16 mouse cellular contexts compared by ENCODE assay signal in the genomic region with DNA sequence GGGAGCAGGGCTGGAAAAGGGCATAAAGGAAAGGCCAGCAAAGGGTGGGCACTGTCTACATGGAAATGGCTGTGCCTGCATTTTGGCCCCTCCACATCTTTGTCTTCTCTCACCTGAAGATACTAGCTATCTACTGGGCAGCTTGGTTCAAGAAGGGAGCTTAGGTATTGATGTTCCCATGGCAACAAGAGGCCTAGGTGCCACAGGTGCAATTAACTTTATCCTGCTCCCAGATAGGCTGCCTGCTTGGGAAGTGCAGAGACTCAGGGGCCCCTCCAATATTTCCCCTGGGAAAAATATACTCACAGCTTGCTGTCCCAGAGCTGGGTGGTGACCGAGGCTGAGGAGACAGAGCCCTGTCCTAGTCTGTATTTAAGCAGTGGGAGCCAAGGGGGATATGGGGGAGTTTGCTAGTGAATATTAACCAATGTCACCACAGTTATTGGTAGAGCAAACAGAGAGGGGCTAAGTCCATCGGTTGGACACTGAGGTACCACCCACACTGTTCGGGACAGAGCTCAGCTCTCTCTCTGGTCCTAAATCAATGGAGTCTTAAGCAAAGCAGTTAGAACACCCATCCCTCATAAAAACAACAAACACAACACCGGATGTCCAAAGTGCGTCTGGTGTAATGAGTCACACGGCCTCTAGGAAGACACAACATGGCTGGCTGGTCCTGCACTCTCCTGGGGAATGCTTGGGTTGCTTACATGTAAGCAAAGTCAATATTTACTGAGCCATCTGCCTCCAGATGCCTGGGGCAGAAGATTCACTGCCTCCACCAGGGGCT. TPM values are rescaled to one million over a fixed set of nuclear protein-coding genes. Genes with fewer than 3 reads are reported as not detected.
"Had no signal": no experiment of that assay in that cellular context is flagged by ENCODE, and none has a peak within 500 bp of the region (broad histone marks: within the 10 kb centered on the region; RNA-seq: fewer than 3 reads in every experiment).

No protein-coding gene starts in this region.

RNA-seq across cellular contexts. Expression of a gene that starts 35.4 kb away (rescaled TPM):
- total RNA-seq: megakaryocyte, adult 5-6 weeks; megakaryocyte-erythroid progenitor cell, adult 5-6 weeks had no signal
- polyA plus RNA-seq: lung, embryonic 14.5 days; midbrain, embryonic 10.5 days; midbrain, embryonic 12.5 days; midbrain, embryonic 14.5 days; midbrain, embryonic 16.5 days; neural tube, embryonic 11.5 days; neural tube, embryonic 13.5 days; small intestine, adult 2 months; thymus, postnatal 0 days had no signal

RNA-seq across cellular contexts. Expression of a gene that starts 42.7 kb away (rescaled TPM):
- total RNA-seq: megakaryocyte, adult 5-6 weeks; megakaryocyte-erythroid progenitor cell, adult 5-6 weeks had no signal
- polyA plus RNA-seq: lung, embryonic 14.5 days; lung, embryonic 16.5 days; midbrain, embryonic 10.5 days; midbrain, embryonic 12.5 days; midbrain, embryonic 14.5 days; midbrain, embryonic 16.5 days; myocyte; neural tube, embryonic 11.5 days; neural tube, embryonic 13.5 days; neural tube, embryonic 15.5 days; stomach, embryonic 14.5 days; stomach, embryonic 16.5 days; thymus, postnatal 0 days had no signal
